Mouse (Mus musculus): ENCODE measurements around the gene Steap4. TPM values are rescaled to one million over a fixed set of nuclear protein-coding genes. Genes with fewer than 3 reads are reported as not detected.
"Not testable (repeated sequence)": the region's sequence is repeated elsewhere in the genome, so short reads cannot be mapped to it uniquely, and the experiment has no call there.

Gene Steap4
- polyA plus RNA-seq (2015; fragmentation: Nextera tagmentation; extraction: Ambion mirVana): 3.3 and 3.4 TPM in 2 replicates

- WGBS: 4% methylated on average over 20 of the region's 20 CpGs
- H3K9me3 ChIP-seq: no peaks in the 10 kb centered on the region
- H3K27ac ChIP-seq: no peak within 1 kb of the TSS
- peak within 1 kb of the TSS; percentile 60 for H3K9ac ChIP-seq
- H3K4me3 ChIP-seq: peak within 1 kb of the TSS; percentile 37
- no peaks in the 10 kb centered on the region for H3K36me3 ChIP-seq
- peak within 1 kb of the TSS; percentile 71 for H3K4me2 ChIP-seq (replicated peaks)
- peak; percentile 71; the same call in 1 of the 2 replicates for ATAC-seq (ENCODE audit: low FRiP score, low read depth)
- H3K27me3 ChIP-seq: peaks cover 4% of the 10 kb centered on the region; the same call in 1 of the 2 replicates
- H3K4me1 ChIP-seq: peaks cover 8% of the 10 kb centered on the region
Measured at GRCm38 (mm10) chr5:7960176-7960575, at the start of gene Steap4. Gene Steap4, plus strand, starts transcription at chr5:7960457.

- no peak overlapping the region for H3K4me3 ChIP-seq
- no peak overlapping the region for H3K27ac ChIP-seq
- H3K27me3 ChIP-seq: no peaks in the 10 kb centered on the region
- H3K9me3 ChIP-seq: no peaks in the 10 kb centered on the region
- ATAC-seq (ENCODE audit: low FRiP score, low read depth): no peak
- WGBS: 60% methylated on average over 3 of the region's 3 CpGs
- no peak overlapping the region for H3K9ac ChIP-seq
- no peak overlapping the region for H3K4me2 ChIP-seq (replicated peaks)
- H3K36me3 ChIP-seq: no peaks in the 10 kb centered on the region
- no peaks in the 10 kb centered on the region for H3K4me1 ChIP-seq
Measured at GRCm38 (mm10) chr5:7911975-7912374, 48.3 kb upstream of the Steap4 start.

GRCm38 (mm10) chr5:7917501-7918295 lies 42.6 kb upstream of the Steap4 start:
- H3K9me3 ChIP-seq: no peaks in the 10 kb centered on the region
- H3K36me3 ChIP-seq: no peaks in the 10 kb centered on the region
- no peaks in the 10 kb centered on the region for H3K27me3 ChIP-seq
- H3K9ac ChIP-seq: no peak overlapping the region
- ATAC-seq (ENCODE audit: low FRiP score, low read depth): peak; percentile 67; the same call in 1 of the 2 replicates
- H3K4me2 ChIP-seq (replicated peaks): no peak overlapping the region
- no peak overlapping the region for H3K27ac ChIP-seq
- H3K4me1 ChIP-seq: no peaks in the 10 kb centered on the region
- H3K4me3 ChIP-seq: no peak overlapping the region
- 73% methylated on average over 11 of the region's 11 CpGs for WGBS

- no peaks in the 10 kb centered on the region for H3K4me1 ChIP-seq
- no peak for ATAC-seq (ENCODE audit: low FRiP score, low read depth)
- no peaks in the 10 kb centered on the region for H3K9me3 ChIP-seq
- no peak overlapping the region for H3K9ac ChIP-seq
- H3K4me3 ChIP-seq: no peak overlapping the region
- no peak overlapping the region for H3K4me2 ChIP-seq (replicated peaks)
- 70% methylated on average over 5 of the region's 5 CpGs for WGBS
- no peaks in the 10 kb centered on the region for H3K36me3 ChIP-seq
- H3K27ac ChIP-seq: no peak overlapping the region
- H3K27me3 ChIP-seq: no peaks in the 10 kb centered on the region
Measured at GRCm38 (mm10) chr5:7918296-7918579, 42.0 kb upstream of the Steap4 start.

- H3K36me3 ChIP-seq: no peaks in the 10 kb centered on the region
- no peak for ATAC-seq (ENCODE audit: low FRiP score, low read depth)
- H3K27me3 ChIP-seq: no peaks in the 10 kb centered on the region
- H3K4me1 ChIP-seq: no peaks in the 10 kb centered on the region
- H3K9ac ChIP-seq: no peak overlapping the region
- H3K27ac ChIP-seq: no peak overlapping the region
- H3K4me2 ChIP-seq (replicated peaks): no peak overlapping the region
- 83% methylated on average over 2 of the region's 2 CpGs for WGBS
- no peak overlapping the region for H3K4me3 ChIP-seq
- no peaks in the 10 kb centered on the region for H3K9me3 ChIP-seq
Measured at GRCm38 (mm10) chr5:7919681-7920080, 40.6 kb upstream of the Steap4 start.

GRCm38 (mm10) chr5:7922751-7923150 lies 37.5 kb upstream of the Steap4 start:
- no peak overlapping the region for H3K4me2 ChIP-seq (replicated peaks)
- H3K9ac ChIP-seq: no peak overlapping the region
- no peaks in the 10 kb centered on the region for H3K36me3 ChIP-seq
- H3K4me3 ChIP-seq: no peak overlapping the region
- no peaks in the 10 kb centered on the region for H3K4me1 ChIP-seq
- H3K27me3 ChIP-seq: no peaks in the 10 kb centered on the region
- H3K27ac ChIP-seq: no peak overlapping the region
- 77% methylated on average over 1 of the region's 1 CpGs for WGBS
- no peak for ATAC-seq (ENCODE audit: low FRiP score, low read depth)
- H3K9me3 ChIP-seq: no peaks in the 10 kb centered on the region

GRCm38 (mm10) chr5:7923666-7924065 lies 36.6 kb upstream of the Steap4 start:
- ATAC-seq (ENCODE audit: low FRiP score, low read depth): no peak
- Histone ChIP-seq H3K27ac (no peak overlapping the region), H3K9me3 (no peaks in the 10 kb centered on the region), H3K27me3 (no peaks in the 10 kb centered on the region), H3K36me3 (no peaks in the 10 kb centered on the region), H3K4me3 (no peak overlapping the region), H3K9ac (no peak overlapping the region), H3K4me1 (no peaks in the 10 kb centered on the region), H3K4me2 (replicated peaks) (no peak overlapping the region)
- WGBS: 87% methylated on average over 3 of the region's 3 CpGs

GRCm38 (mm10) chr5:7932234-7933221 lies 27.7 kb upstream of the Steap4 start:
- 79% methylated on average over 5 of the region's 5 CpGs for WGBS
- H3K27ac ChIP-seq: no peak overlapping the region
- H3K9me3 ChIP-seq: no peaks in the 10 kb centered on the region
- no peaks in the 10 kb centered on the region for H3K36me3 ChIP-seq
- H3K4me3 ChIP-seq: no peak overlapping the region
- no peaks in the 10 kb centered on the region for H3K27me3 ChIP-seq
- ATAC-seq (ENCODE audit: low FRiP score, low read depth): no peak
- no peak overlapping the region for H3K4me2 ChIP-seq (replicated peaks)
- H3K4me1 ChIP-seq: no peaks in the 10 kb centered on the region
- no peak overlapping the region for H3K9ac ChIP-seq

- H3K9me3 ChIP-seq; H3K4me3 ChIP-seq; H3K27ac ChIP-seq; H3K4me1 ChIP-seq; H3K9ac ChIP-seq; H3K4me2 ChIP-seq (replicated peaks); ATAC-seq (ENCODE audit: low FRiP score, low read depth); H3K27me3 ChIP-seq; H3K36me3 ChIP-seq: not testable (repeated sequence)
- 82% methylated on average over 11 of the region's 11 CpGs for WGBS
Measured at GRCm38 (mm10) chr5:7933495-7933894, 26.8 kb upstream of the Steap4 start.

GRCm38 (mm10) chr5:7933933-7934675 lies 26.2 kb upstream of the Steap4 start:
- peak; percentile 48; the same call in 1 of the 2 replicates for ATAC-seq (ENCODE audit: low FRiP score, low read depth)
- no peak overlapping the region for H3K4me3 ChIP-seq
- H3K36me3 ChIP-seq: no peaks in the 10 kb centered on the region
- H3K9me3 ChIP-seq: no peaks in the 10 kb centered on the region
- no peaks in the 10 kb centered on the region for H3K4me1 ChIP-seq
- no peak overlapping the region for H3K9ac ChIP-seq
- H3K27ac ChIP-seq: no peak overlapping the region
- WGBS: 65% methylated on average over 2 of the region's 2 CpGs
- H3K4me2 ChIP-seq (replicated peaks): no peak overlapping the region
- H3K27me3 ChIP-seq: no peaks in the 10 kb centered on the region

- H3K27ac ChIP-seq: no peak overlapping the region
- no peak overlapping the region for H3K9ac ChIP-seq
- WGBS: 90% methylated on average over 2 of the region's 2 CpGs
- 0 out of 2 replicates have a peak, but pooled peaks cover under 1% of the 10 kb centered on the region for H3K4me1 ChIP-seq
- no peaks in the 10 kb centered on the region for H3K27me3 ChIP-seq
- no peak overlapping the region for H3K4me2 ChIP-seq (replicated peaks)
- H3K4me3 ChIP-seq: no peak overlapping the region
- H3K36me3 ChIP-seq: no peaks in the 10 kb centered on the region
- no peak for ATAC-seq (ENCODE audit: low FRiP score, low read depth)
- H3K9me3 ChIP-seq: no peaks in the 10 kb centered on the region
Measured at GRCm38 (mm10) chr5:7954838-7955237, 5.4 kb upstream of the Steap4 start.
